Mouse (Mus musculus): ENCODE data around the gene Slc22a20. TPM values are rescaled to one million over a fixed set of nuclear protein-coding genes. Genes with fewer than 3 reads are reported as not detected.
A peak's percentile ranks its signal among the peaks of the same experiment; 100 is the strongest.

Gene Slc22a20
- polyA plus RNA-seq, 1 experiment from 2014 or later = not detected

DNA sequence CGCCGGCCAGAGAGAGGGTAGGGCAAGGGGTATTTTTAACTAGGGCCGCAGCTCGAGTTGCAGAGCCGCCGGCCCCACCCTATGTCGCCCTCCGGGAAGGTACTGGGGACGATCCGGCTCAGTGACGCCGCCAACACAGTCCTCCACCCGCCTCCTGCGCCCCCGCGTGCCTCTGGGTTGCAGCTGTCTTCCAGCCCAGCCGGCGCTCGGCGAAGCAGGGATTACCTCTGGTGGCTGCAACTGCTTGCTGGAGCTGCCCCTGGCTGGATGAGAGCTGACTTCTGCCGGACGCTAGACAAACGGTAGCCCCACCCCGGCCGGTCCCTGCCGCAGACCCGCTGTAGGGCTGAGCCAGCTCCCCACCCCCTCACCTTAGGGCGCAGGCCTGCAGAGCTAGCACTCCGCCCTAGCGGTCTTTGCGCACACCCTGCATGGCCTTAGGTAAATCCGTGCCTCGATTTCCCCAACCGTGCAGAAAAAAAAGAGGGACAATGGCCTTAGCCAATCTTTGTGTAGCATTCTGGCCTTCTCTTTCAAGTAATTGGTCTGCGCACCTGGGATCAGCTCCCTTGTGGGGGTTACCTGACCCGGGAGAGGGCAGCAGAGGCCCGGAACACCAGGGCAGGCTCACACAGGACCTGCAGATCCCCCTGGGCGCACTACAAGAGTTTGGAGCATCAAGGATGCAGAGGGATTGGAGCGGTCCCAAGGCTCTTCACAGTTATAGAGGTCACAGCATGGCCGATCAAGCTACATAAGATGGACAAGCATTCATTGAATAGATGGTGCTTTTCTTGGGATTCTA, 29.8 kb upstream of the Slc22a20 start, which contains the start of gene Capn1:
Gene Capn1 (minus strand): TSS at position 387 of the 805 bp plus-strand sequence.
- Histone ChIP-seq H3K27ac (ENCODE audit: low read depth, low read length) (no peak within 1 kb of the TSS), H3K27me3 (ENCODE audit: control insufficient read depth, insufficient read depth, low read length) (peaks cover 5% of the 10 kb centered on the region; the same call in 1 of the 2 replicates), H3K4me1 (ENCODE audit: control insufficient read depth, insufficient read depth, low read length) (peaks cover 8% of the 10 kb centered on the region; the same call in 1 of the 2 replicates), H3K9me3 (ENCODE audit: control insufficient read depth, low read length) (no peaks in the 10 kb centered on the region), H3K4me2 (ENCODE audit: low read depth, low read length) (peak within 1 kb of the TSS; percentile 80), H3K4me3 (ENCODE audit: low read depth, low read length) (peak within 1 kb of the TSS; percentile 46), H3K9ac (replicated peaks; ENCODE audit: low read depth, low read length) (peak within 1 kb of the TSS; percentile 68), H3K36me3 (ENCODE audit: control insufficient read depth, insufficient read depth, low read length) (no peaks in the 10 kb centered on the region)
- 2% methylated on average over 40 of the region's 40 CpGs for WGBS
- peak; percentile 77 for ATAC-seq (ENCODE audit: low read depth)

DNA sequence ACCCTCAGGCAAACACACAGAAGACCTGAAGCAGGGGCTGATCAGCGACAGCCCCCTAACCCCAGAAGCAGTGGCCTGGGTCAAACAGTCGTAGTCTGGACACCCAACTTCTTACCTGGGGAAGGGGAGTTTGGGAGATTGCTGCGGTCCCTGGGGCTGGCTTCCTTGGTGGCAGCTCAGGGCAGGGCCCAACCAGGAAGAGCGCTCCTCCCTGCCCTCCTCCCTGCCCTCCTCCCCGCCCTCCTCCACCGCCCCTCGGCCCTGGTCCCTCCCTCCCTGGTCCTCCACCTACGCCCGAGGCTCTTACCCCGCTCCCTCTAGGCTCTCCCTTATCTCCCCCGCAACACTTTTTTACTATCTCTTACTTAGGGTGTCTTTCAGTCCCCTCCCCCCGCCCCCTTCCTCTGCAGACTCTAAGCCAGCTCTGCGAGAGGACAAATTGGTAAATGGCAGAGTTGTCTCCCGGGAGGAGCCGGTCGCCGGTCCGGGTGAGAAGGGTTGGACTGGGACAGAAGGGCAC, 29.1 kb upstream of the Slc22a20 start:
- peak; percentile 63 for ATAC-seq (ENCODE audit: low read depth)
- Histone ChIP-seq H3K27ac (ENCODE audit: low read depth, low read length) (no peak overlapping the region), H3K9ac (replicated peaks; ENCODE audit: low read depth, low read length) (peak overlapping the region; percentile 68), H3K27me3 (ENCODE audit: control insufficient read depth, insufficient read depth, low read length) (peaks cover 5% of the 10 kb centered on the region; the same call in 1 of the 2 replicates), H3K9me3 (ENCODE audit: control insufficient read depth, low read length) (no peaks in the 10 kb centered on the region), H3K4me2 (ENCODE audit: low read depth, low read length) (peak overlapping the region; percentile 80), H3K4me3 (ENCODE audit: low read depth, low read length) (peak overlapping the region; percentile 46), H3K36me3 (ENCODE audit: control insufficient read depth, insufficient read depth, low read length) (no peaks in the 10 kb centered on the region), H3K4me1 (ENCODE audit: control insufficient read depth, insufficient read depth, low read length) (peaks cover 8% of the 10 kb centered on the region; the same call in 1 of the 2 replicates)
- WGBS = under 1% methylated on average over 12 of the region's 18 CpGs

DNA sequence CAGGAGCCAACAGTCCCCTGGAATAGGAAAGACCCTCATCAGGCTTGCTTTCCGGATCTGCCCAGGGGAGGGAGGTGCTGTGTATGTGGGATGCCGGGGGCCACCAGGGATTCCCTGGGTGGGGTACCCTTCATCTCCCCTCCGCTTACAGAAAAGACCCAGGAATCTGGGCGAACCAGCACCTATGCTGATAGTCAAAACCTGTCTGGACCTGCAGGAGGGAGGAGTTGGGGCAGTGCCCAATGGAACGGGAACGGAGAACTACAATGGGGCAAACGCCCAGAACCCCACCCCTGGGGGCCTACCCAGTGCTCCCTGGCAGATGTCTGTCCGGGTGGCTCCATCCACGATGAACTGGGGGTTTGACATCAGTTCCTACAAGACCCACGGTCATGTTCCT, 27.7 kb upstream of the Slc22a20 start:
- 91% methylated on average over 10 of the region's 10 CpGs for WGBS
- Histone ChIP-seq H3K9me3 (ENCODE audit: control insufficient read depth, low read length) (no peaks in the 10 kb centered on the region), H3K4me2 (ENCODE audit: low read depth, low read length) (no peak overlapping the region), H3K4me1 (ENCODE audit: control insufficient read depth, insufficient read depth, low read length) (peaks cover 8% of the 10 kb centered on the region; the same call in 1 of the 2 replicates), H3K36me3 (ENCODE audit: control insufficient read depth, insufficient read depth, low read length) (no peaks in the 10 kb centered on the region), H3K9ac (replicated peaks; ENCODE audit: low read depth, low read length) (no peak overlapping the region), H3K4me3 (ENCODE audit: low read depth, low read length) (no peak overlapping the region), H3K27ac (ENCODE audit: low read depth, low read length) (no peak overlapping the region), H3K27me3 (ENCODE audit: control insufficient read depth, insufficient read depth, low read length) (peaks cover 5% of the 10 kb centered on the region; the same call in 1 of the 2 replicates)
- no peak for ATAC-seq (ENCODE audit: low read depth)

DNA sequence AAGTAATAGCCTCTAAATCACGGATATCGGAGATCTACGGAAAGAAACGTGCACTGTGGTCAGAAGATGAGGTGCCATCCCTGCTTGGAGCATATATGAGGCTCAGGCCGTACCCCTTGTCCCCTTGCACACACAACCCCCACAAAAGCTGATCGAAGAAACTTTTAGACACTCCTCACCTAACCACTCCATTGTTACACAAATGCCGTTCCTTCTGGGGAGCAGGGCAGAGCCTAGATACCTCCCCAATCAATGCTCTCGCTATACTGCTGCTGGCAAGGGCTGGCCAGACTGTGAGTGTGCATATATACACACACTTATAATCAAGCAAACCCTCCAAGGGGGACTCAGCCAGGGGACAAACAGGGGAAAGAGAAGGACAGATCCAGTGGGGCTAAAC, 23.2 kb upstream of the Slc22a20 start:
- 65% methylated on average over 8 of the region's 8 CpGs for WGBS
- no peaks in the 10 kb centered on the region for H3K27me3 ChIP-seq (ENCODE audit: control insufficient read depth, insufficient read depth, low read length)
- no peaks in the 10 kb centered on the region for H3K36me3 ChIP-seq (ENCODE audit: control insufficient read depth, insufficient read depth, low read length)
- no peak for ATAC-seq (ENCODE audit: low read depth)
- no peaks in the 10 kb centered on the region for H3K4me1 ChIP-seq (ENCODE audit: control insufficient read depth, insufficient read depth, low read length)
- H3K9me3 ChIP-seq (ENCODE audit: control insufficient read depth, low read length) = no peaks in the 10 kb centered on the region
- no peak overlapping the region for H3K9ac ChIP-seq (replicated peaks; ENCODE audit: low read depth, low read length)
- no peak overlapping the region for H3K4me3 ChIP-seq (ENCODE audit: low read depth, low read length)
- H3K27ac ChIP-seq (ENCODE audit: low read depth, low read length) = no peak overlapping the region
- H3K4me2 ChIP-seq (ENCODE audit: low read depth, low read length) = no peak overlapping the region

DNA sequence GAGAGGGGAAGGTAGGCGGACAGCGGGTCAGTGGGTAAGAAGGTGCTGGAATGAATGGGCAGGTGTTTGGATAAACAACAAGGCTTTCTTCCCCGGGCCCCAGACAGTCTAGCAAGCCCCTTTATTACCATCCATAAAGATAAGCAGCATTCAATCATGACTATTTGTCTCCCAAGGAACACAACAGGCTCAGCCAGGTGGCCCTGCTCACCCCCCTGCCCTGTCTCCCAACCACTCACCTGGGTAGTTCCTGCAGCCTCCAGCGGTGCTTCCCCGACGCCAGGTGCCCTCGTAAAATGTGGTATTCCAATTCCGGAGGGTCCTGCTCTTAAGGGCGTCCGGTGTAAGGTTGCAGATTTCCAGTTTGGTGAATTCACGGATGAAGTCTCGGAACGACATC, 21.1 kb upstream of the Slc22a20 start:
- Histone ChIP-seq H3K27me3 (ENCODE audit: control insufficient read depth, insufficient read depth, low read length) (no peaks in the 10 kb centered on the region), H3K4me1 (ENCODE audit: control insufficient read depth, insufficient read depth, low read length) (no peaks in the 10 kb centered on the region), H3K4me2 (ENCODE audit: low read depth, low read length) (no peak overlapping the region), H3K9me3 (ENCODE audit: control insufficient read depth, low read length) (no peaks in the 10 kb centered on the region), H3K36me3 (ENCODE audit: control insufficient read depth, insufficient read depth, low read length) (no peaks in the 10 kb centered on the region), H3K27ac (ENCODE audit: low read depth, low read length) (no peak overlapping the region), H3K9ac (replicated peaks; ENCODE audit: low read depth, low read length) (no peak overlapping the region), H3K4me3 (ENCODE audit: low read depth, low read length) (no peak overlapping the region)
- 81% methylated on average over 13 of the region's 13 CpGs for WGBS
- ATAC-seq (ENCODE audit: low read depth) = no peak

DNA sequence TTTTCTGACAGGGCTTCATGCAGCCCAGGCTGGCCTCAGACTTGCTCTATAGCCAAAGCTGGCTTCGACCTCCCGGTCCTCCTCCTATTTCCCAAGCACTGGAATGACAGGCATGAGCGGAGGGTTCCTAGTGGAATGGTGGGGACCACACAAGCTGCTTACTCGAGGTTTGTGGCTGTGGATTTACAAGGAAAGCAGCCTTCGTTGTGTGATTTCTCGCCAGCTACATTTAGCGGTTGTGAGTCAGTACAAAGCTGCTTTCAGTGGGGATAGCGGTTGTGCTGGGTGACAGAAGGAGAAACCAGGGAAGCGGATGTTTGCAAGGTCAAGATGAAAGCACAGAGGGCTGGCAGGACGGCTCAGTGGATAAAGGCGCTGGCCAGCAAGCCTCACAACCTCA, 19.6 kb upstream of the Slc22a20 start:
- H3K36me3 ChIP-seq (ENCODE audit: control insufficient read depth, insufficient read depth, low read length) = no peaks in the 10 kb centered on the region
- H3K4me1 ChIP-seq (ENCODE audit: control insufficient read depth, insufficient read depth, low read length) = no peaks in the 10 kb centered on the region
- no peak overlapping the region for H3K4me2 ChIP-seq (ENCODE audit: low read depth, low read length)
- H3K9me3 ChIP-seq (ENCODE audit: control insufficient read depth, low read length) = no peaks in the 10 kb centered on the region
- no peak for ATAC-seq (ENCODE audit: low read depth)
- H3K4me3 ChIP-seq (ENCODE audit: low read depth, low read length) = no peak overlapping the region
- 56% methylated on average over 11 of the region's 11 CpGs for WGBS
- H3K27me3 ChIP-seq (ENCODE audit: control insufficient read depth, insufficient read depth, low read length) = no peaks in the 10 kb centered on the region
- H3K9ac ChIP-seq (replicated peaks; ENCODE audit: low read depth, low read length) = no peak overlapping the region
- no peak overlapping the region for H3K27ac ChIP-seq (ENCODE audit: low read depth, low read length)

DNA sequence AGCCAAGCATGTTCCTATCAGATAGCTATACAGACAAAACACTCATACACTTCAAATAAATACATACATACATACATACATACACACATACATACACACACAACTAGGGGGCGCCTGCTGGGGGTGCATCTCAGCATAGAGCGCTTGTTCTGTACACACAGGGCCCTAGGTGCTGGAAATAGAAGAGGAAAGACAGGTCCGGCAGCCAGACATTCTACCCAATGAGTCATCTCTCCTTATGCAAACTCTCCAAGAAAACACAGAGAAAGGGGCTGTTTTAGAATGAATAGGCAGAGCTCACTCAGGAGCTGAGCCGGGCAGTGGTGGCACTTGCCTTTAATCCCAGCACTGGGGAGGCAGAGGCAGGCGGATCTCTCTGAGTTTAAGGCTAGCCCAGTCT, 14.0 kb upstream of the Slc22a20 start:
- Histone ChIP-seq H3K36me3 (ENCODE audit: control insufficient read depth, insufficient read depth, low read length) (no peaks in the 10 kb centered on the region), H3K4me3 (ENCODE audit: low read depth, low read length) (no peak overlapping the region), H3K27ac (ENCODE audit: low read depth, low read length) (no peak overlapping the region), H3K4me2 (ENCODE audit: low read depth, low read length) (no peak overlapping the region), H3K9me3 (ENCODE audit: control insufficient read depth, low read length) (no peaks in the 10 kb centered on the region), H3K9ac (replicated peaks; ENCODE audit: low read depth, low read length) (no peak overlapping the region), H3K4me1 (ENCODE audit: control insufficient read depth, insufficient read depth, low read length) (no peaks in the 10 kb centered on the region), H3K27me3 (ENCODE audit: control insufficient read depth, insufficient read depth, low read length) (no peaks in the 10 kb centered on the region)
- ATAC-seq (ENCODE audit: low read depth) = no peak
- WGBS = 80% methylated on average over 5 of the region's 5 CpGs

DNA sequence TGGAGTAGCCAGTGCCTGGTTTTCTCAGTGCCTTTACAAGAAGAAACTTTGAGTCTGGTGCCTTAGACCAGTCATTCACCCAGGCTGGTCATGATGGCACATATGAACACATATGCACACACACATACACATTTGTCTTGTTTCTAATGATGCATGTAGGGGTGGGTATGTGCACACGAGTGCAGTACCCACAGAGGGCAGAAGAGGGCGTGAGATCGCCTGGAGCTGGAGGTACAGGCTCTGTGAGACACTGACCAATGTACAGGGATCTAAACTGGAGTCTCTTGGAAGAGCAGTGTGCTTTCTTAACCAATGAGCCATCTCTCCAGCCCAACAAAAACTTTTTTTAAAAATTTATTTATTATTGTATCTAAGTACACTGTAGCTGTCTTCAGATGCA, 12.2 kb upstream of the Slc22a20 start:
- no peak for ATAC-seq (ENCODE audit: low read depth)
- Histone ChIP-seq H3K9me3 (ENCODE audit: control insufficient read depth, low read length) (no peaks in the 10 kb centered on the region), H3K4me1 (ENCODE audit: control insufficient read depth, insufficient read depth, low read length) (no peaks in the 10 kb centered on the region), H3K27ac (ENCODE audit: low read depth, low read length) (no peak overlapping the region), H3K4me2 (ENCODE audit: low read depth, low read length) (no peak overlapping the region), H3K27me3 (ENCODE audit: control insufficient read depth, insufficient read depth, low read length) (no peaks in the 10 kb centered on the region), H3K4me3 (ENCODE audit: low read depth, low read length) (no peak overlapping the region), H3K9ac (replicated peaks; ENCODE audit: low read depth, low read length) (no peak overlapping the region), H3K36me3 (ENCODE audit: control insufficient read depth, insufficient read depth, low read length) (no peaks in the 10 kb centered on the region)
- 81% methylated on average over 3 of the region's 3 CpGs for WGBS

DNA sequence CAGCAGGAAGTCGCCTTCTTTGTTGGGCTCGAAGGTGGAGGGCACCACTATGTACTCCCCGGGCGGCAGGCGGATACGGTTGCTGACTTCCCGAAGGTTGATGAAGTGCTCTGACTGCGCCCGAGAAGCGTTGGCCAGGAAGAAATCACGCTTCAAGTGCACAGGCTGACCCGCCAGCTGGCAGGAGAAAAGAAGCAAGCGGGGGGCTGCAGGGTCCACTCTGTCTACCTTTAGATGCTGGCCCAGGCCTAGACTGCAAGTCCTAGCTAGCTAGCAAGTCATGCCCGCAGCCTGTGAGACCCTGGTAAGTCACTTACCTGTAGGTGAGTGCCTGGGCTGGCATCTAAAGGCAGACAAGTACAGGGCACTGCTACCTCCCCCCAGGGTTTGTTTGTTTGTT, 8.8 kb upstream of the Slc22a20 start:
- Histone ChIP-seq H3K27ac (ENCODE audit: low read depth, low read length) (no peak overlapping the region), H3K36me3 (ENCODE audit: control insufficient read depth, insufficient read depth, low read length) (no peaks in the 10 kb centered on the region), H3K4me3 (ENCODE audit: low read depth, low read length) (no peak overlapping the region), H3K27me3 (ENCODE audit: control insufficient read depth, insufficient read depth, low read length) (no peaks in the 10 kb centered on the region), H3K9ac (replicated peaks; ENCODE audit: low read depth, low read length) (no peak overlapping the region), H3K4me2 (ENCODE audit: low read depth, low read length) (no peak overlapping the region), H3K9me3 (ENCODE audit: control insufficient read depth, low read length) (no peaks in the 10 kb centered on the region), H3K4me1 (ENCODE audit: control insufficient read depth, insufficient read depth, low read length) (no peaks in the 10 kb centered on the region)
- 82% methylated on average over 14 of the region's 14 CpGs for WGBS
- no peak for ATAC-seq (ENCODE audit: low read depth)

Data from neural tube, embryonic 14.5 days (tissue).